Mouse (Mus musculus) G1E-ER4 (cell line): ENCODE data around the gene Cdh13. TPM values are rescaled to one million over a fixed set of nuclear protein-coding genes. Genes with fewer than 3 reads are reported as not detected.

Source experiments
- GATA1 ChIP-seq: IDR thresholded peaks from one replicate; pipeline ENCODE4 v1.8.0; 2012; ENCODE audit warnings: low read length, inconsistent platforms
- polyA plus RNA-seq: library from polyadenylated mRNA; stranded (reverse); fragments of >175 nt; gene quantifications from 2 replicates; pipeline ENCODE4 v1.2.3, GENCODE M21; 2012

The Cdh13 gene
- polyA plus RNA-seq, 1 experiment, result not detected

DNA sequence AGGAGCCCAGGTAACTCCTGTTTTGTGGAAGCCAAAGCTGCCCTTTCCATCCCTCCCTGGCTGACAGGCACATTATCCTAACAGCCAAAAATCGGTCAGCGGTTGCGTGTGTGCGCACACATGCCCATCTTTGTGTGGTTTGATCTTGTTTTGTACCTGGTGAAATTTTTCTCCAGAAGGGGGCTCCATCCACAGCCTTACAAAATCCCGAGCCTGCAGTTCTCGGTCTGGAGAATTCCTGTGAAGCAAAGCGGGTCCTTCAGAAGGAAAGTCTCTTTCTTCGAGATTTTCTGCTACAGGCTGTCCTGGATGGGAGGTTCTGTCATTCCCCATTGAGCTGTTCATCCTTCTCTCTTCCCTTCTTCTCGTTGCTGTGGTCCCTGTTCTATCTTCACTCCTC, 4.0 kb downstream of the Cdh13 start:
- TF ChIP-seq GATA1, result no peak

GRCm38 (mm10) chr8:118288259-118288952, 4.9 kb downstream of the Cdh13 start:
- TF ChIP-seq GATA1, result no peak

- no peak for TF ChIP-seq GATA1
Measured at GRCm38 (mm10) chr8:118289091-118289490, 5.6 kb downstream of the Cdh13 start.

GRCm38 (mm10) chr8:118289525-118289924, 6.0 kb downstream of the Cdh13 start:
- TF ChIP-seq GATA1, result no peak

GRCm38 (mm10) chr8:118290266-118290665, 6.7 kb downstream of the Cdh13 start:
- TF ChIP-seq GATA1, result no peak

- TF ChIP-seq GATA1, result no peak
Measured at GRCm38 (mm10) chr8:118296477-118296876, 12.9 kb downstream of the Cdh13 start.

DNA sequence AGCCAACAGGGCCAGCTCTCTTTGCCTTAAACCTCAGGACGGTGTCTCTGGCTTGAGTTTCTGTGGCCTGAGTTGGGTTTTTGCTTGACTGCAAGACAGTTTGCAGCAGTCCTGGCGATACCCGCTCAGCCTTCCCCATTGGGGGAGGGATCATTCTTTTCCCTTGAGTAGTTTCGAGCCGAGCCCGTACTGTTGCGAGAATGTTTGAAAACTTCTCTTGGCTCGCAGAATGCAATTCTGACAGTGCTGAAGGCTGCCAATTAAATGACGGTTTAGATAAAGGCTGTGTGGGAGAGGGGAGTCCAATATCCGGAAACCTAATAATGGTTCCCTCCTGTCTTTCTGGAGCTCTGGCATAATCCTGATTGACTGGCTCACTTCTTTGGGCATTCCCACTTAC, 23.4 kb downstream of the Cdh13 start:
- TF ChIP-seq GATA1, result no peak

DNA sequence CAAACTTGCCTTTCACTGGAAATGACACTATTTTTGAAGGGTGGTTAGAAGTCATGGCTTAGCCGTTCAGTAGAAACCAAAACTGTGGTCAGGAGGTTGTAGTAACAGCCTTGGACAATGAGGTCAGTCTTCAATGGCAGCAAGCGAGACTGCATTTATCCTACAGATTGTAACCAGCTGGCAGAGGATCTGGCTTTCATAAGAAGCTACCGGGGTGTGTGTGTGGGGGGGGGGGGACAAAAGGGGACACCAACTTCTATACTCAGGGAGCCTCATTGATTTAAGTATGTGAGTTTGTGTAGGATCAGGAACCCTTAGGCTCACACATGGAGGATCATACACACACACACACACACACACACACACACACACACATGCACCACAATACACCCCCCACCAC, 25.6 kb downstream of the Cdh13 start:
- no peak for TF ChIP-seq GATA1

- TF ChIP-seq GATA1, result no peak
Measured at GRCm38 (mm10) chr8:118313426-118314187, 30.1 kb downstream of the Cdh13 start.

GRCm38 (mm10) chr8:118314188-118314563, 30.6 kb downstream of the Cdh13 start:
- TF ChIP-seq GATA1, result no peak

DNA sequence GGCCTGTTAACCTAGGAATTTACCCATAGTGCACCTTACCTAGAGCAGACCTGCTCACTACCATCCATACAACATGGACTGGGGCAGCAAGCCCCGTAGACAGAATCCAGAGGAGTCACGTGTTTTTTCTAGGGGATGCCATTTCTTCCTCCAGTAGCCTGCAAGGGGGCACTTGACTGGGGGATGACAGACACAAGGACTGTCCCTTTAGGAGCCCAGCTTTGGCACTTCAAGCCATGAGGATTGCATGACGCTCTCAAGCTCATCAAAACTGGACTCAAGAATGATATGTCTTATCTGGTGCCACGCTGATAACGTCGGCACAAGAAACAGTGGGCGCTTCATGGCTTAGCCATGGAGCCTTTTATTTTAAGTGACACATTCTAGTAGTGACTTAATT, 31.4 kb downstream of the Cdh13 start:
- TF ChIP-seq GATA1, result no peak

- no peak for TF ChIP-seq GATA1
Measured at GRCm38 (mm10) chr8:118316440-118316839, 32.9 kb downstream of the Cdh13 start.

- no peak for TF ChIP-seq GATA1
Measured at GRCm38 (mm10) chr8:118320566-118320965, 37.0 kb downstream of the Cdh13 start.

- no peak for TF ChIP-seq GATA1
Measured at GRCm38 (mm10) chr8:118323421-118323820, 39.9 kb downstream of the Cdh13 start.

- TF ChIP-seq GATA1, result no peak
Measured at GRCm38 (mm10) chr8:118334933-118335332, 51.4 kb downstream of the Cdh13 start.

GRCm38 (mm10) chr8:118339711-118340110, 56.2 kb downstream of the Cdh13 start:
- no peak for TF ChIP-seq GATA1

DNA sequence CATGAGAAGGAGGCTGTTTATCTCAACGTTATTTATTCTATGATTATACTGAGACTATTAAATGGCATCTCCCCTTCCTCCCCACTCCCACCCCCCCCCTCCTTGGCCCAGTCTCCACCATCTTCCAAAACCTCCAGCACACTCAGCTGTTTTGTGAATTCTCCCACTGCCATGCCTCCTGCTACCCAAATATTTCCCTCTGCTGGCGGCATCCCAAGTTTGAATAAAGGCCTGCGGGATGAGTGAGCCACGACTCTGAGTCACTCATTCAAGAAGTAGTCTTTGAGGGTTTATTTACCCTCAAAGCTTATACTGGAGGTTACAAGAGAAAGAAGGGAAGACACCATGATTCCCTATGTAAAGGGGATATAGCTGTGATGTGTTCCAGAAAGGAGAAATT, 59.7 kb downstream of the Cdh13 start:
- no peak for TF ChIP-seq GATA1
